Mouse (Mus musculus) kidney, postnatal 10 days (tissue): ENCODE measurements at regions not wholly inside any gene's neighbourhood (a gene's known extent, or its start where the extent isn't known, plus 50 kb on each side); places are given as distances from the start of the nearest gene placed in this dataset.

Source experiments
- DNase-seq: peaks from one replicate; pipeline ENCODE4 v3.0.0; 2021; ENCODE audit warnings: mixed read lengths

- no peak for DNase-seq
Observed at GRCm38 (mm10) chr1:184534511-184534910, 197.9 kb downstream of the Hlx start.

DNA sequence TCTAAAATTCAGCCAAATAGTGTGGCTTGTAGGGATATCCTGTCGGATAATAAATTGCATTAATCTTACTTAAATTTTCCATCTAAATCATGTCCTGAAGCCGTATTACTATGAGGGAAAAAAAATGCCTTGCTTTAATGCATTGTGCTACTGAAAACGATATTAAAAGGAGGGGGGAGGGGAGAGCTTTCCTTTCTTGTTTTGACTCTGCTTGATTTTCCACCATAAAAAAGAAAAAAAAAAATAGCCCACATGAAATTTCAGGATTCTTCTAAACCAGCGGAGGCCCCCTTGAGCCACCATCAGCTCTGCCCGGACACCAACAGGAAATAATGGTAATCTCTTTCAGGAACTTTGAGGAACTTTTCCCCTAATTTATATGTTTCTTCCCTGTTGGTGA is 198.5 kb downstream of the Hlx start:
- peak; percentile 7 for DNase-seq

DNA sequence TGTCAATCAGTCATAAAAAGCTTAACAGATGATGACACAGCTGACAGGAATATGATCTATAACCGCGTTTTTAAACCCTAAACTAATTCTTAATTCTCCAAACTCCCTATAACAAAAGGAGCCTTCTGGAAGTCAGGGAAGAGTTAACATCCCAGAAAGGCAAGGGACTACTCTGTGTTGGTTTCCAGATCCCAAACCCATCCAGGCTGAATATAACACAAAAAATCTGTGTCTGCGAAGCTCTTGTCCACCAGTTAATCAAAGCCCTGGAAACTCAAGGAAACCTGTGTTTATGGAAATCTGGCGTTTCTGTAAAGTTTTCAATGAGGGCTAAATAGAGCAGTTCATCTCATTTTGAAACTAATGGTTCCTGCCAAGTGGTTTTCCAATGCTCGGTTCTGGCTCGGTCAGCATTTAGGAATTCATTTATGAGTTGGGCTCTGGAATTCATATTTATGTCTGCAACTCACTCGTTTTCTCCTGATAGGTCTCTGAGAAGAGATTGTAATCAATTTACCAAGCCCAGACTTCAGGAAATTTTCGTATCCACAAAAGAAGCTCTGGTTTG is 199.8 kb downstream of the Hlx start:
- no peak for DNase-seq

- no peak for DNase-seq
Observed at GRCm38 (mm10) chr1:184530606-184531320, 201.7 kb downstream of the Hlx start.

DNA sequence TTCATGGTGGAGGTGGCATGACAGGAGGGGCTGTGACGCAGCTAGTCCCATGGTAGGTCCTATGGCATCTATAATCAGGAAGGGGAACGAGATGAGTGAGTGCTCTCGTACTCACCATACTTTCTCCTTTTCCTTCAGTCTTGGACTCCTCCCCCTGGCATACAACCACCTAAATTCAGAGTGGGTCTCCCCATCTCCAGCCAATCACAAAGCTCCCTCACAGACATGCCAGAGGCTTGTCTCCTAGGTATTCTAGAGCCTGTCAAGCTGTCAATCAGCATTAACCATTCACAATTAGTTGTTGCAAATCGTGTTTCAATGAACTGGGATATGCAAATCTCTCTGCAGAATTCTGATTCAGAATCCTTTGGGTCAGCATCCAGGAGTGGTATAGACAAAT is 206.7 kb downstream of the Hlx start:
- no peak for DNase-seq

GRCm38 (mm10) chr1:184519551-184519950 is 212.9 kb downstream of the Hlx start:
- DNase-seq = peak; percentile 15

GRCm38 (mm10) chr1:184504663-184505062 is 227.8 kb downstream of the Hlx start:
- DNase-seq = no peak

DNA sequence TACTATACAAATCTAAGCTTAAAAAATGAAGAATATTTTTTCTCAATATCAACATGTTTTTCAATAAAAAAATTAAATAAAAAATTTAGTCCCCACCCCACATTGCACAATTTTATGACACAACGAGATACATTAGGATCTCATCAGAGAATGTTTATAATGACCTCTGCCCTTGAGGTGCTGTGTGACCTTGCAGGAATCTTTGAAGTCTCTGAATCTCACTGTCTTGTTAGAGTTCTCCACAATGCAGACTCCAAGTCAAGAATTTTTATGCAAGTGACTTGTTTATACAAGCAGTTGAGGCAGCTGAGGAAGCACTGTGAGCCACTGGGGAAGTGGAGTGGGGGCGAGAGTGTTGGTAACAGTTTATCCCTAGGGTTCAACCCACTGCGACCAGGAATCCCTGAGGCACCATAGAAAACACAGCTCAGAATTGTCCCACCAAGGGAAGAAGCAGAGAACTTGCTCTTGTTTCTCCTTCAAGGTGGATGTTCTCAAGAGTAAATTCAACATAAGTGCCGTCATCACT is 228.5 kb downstream of the Hlx start:
- DNase-seq = no peak

DNA sequence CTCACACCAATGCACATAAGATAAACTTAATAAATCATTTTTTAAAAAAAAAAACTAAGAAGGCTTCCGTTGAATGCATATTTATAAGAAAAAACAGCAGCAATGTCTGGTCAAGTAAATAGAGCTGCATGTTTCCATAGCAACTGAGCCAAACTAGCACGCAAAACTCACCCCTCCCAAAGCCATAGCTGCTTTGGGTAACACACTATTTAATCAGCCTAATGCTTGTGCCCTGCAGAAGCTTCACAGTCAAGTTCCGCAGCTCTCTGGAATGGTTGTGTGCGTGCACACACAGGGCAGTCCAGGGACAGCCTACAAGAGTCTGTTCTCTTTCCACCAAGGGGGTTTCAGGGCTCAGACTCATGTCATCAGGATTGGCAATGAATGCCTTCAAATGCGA is 231.7 kb downstream of the Hlx start:
- DNase-seq = no peak

DNA sequence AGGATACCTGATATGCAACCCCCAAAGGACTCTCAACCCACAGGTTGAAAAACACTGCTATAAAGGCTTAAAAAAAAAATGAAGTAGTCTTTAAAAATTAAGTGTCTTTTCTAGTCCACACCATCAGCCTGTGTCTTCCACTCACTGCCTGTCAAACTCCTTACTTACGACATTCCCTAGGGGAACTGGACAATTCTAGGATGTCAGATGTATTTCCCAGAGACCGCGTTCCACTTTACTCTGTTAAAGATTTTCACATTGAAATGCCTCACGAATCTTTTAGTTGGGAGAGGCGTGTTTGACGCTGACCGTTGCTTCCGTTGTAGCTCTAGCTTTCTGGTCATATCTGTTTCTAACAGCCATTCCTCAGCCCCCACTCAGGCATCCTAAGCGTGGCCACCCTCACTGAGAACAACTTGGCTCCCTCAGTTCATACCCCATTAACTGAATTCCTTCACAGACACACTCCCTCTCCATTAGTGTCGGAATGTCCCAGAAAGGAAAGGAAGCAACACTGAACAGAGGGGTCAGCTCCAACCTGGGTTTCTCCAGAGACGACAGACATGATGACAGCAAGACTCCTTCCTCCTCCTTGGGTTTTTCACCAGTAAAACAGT is 233.4 kb downstream of the Hlx start:
- DNase-seq = no peak

- no peak for DNase-seq
Observed at GRCm38 (mm10) chr1:184497007-184497406, 235.4 kb downstream of the Hlx start.

- no peak for DNase-seq
Observed at GRCm38 (mm10) chr1:184493811-184494210, 238.6 kb downstream of the Hlx start.

DNA sequence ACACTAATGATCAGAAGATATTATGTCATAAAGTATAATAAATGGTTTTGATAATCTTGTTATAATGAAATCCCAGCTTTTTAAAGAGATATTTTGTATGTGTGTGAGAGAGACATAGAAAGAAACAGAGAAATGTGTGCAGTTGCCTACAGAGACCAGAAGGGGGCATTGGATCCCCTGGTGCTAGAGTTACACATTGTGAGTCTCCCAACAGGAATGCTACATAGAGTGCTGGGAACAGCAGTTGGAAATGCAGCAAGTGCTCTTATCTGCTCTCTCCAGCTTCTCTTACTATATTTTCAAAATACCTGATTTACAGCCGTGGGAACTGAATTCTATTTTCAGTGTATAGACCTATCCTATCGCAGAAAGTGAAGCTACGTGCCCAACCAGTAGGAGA is 240.3 kb downstream of the Hlx start:
- no peak for DNase-seq

DNA sequence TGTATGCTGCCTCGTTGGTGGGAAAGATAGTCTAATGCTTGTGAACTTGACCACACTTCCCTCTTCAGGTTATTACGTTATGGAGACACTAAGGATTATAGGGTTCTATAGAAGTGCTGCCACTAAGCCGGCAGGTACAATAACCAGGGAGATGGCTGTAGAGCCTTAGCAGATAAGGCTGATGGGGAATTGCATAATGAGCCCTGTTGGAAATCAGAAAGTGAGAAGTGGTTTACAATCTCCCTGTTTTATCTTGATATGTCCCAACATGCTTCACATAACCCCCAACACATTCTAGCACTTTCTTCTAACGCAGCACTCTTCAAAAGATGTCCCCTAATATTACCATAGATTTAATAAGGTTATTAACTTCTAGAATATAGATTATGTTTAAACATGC is 241.2 kb downstream of the Hlx start:
- no peak for DNase-seq

- DNase-seq = no peak
Observed at GRCm38 (mm10) chr1:184487409-184487808, 245.0 kb downstream of the Hlx start.

DNA sequence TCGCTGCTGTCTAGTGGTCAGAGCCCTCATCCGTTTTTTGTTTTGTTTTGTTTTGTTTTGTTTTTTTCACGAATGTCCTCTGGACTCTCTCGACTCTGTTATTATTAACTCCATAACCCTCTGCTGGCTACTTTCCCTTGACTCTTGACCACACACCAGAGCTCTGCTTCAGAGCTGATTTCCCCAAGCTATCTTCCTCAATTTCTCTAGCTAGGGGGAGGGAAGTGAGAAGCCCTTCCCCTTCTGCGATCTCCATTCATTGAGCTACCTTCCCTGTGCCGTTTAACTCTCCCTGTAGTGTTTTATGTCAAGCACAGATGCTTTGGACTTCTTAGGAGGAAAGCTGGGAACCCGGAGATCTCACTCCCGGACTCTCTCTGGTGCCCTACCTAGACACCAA is 247.6 kb downstream of the Hlx start:
- DNase-seq = no peak

GRCm38 (mm10) chr1:184483371-184483770 is 249.0 kb downstream of the Hlx start:
- DNase-seq = no peak

- no peak for DNase-seq
Observed at GRCm38 (mm10) chr1:184482026-184482425, 250.4 kb downstream of the Hlx start.

DNA sequence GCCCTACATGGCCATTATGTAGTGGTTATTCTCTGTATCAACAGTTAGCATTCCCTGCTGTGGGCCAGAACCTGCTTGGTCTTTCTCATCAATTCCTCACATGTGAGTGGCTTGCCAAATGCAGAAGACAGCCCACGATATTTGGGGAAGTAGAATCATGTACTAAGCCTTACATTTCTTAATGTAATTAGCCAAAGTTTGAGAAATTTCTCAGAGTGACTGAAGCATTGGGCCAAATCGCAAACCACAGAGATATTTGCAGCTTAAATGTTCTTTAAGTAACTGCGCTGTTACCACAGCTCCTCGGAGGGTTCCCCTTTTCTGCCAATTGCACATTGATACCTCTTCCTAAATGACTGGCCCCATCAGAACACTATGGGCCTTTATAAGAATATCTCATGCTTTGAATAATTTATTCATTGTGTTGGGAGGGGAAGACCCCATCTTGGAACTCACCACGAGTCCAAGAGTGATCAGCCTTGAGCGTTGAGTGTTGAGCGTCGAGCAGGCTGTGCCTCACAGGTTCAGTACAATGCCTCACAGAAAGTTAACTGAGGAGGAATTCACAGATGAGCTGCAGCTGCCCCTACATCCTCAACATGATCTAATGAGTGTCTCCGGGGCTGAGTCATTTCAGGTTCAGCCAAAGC is 251.7 kb downstream of the Hlx start:
- no peak for DNase-seq

DNA sequence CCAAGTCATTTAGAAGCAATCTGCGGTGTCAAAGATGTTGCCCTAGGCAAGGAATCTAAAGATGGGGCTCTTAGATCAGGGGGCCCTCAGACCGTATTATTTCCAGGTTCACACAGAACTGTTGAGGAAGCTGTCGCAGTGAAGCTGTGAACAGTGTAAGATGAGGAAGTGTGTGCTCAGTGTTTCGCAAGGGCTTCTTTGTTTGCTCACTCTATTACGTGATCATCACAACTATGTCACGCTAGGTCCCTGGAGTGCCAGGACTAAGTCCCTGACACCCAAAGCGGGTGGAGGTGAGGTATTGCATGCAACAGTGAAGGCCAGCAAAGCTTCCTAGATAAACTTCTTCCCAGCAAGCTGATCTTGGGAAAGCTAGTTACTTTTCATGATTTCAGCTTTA is 254.4 kb downstream of the Hlx start:
- DNase-seq = no peak

DNA sequence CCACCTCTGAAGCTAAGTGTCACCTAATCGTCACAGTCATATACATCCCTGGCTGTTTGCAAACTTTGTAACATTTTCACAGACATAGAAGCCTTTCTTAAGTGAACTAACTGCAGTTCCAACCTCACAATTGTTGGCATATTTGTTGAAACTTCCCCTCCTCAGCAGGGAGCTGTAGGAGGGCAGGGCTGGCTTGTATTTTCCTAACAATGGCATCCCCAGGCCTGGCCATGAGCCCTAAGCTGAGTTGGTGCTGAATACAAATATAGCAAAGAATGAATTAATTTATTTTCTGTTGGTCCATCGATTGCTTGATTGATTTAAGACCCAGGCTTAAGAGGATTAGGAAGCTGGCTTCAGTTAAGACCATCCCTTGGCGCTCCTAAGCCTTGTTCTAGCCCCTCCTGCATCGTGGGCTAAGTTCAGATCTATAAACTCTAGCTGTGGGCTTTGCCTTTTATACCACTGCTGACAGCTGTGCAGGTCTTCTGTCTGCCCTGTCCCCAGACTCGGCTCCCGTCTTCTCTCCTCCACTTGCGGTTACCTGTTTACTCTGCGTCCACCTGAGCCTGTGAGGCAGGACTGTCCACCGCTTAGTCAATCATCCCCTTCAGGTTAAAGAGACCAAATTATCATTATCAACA is 269.8 kb downstream of the Hlx start:
- no peak for DNase-seq

DNA sequence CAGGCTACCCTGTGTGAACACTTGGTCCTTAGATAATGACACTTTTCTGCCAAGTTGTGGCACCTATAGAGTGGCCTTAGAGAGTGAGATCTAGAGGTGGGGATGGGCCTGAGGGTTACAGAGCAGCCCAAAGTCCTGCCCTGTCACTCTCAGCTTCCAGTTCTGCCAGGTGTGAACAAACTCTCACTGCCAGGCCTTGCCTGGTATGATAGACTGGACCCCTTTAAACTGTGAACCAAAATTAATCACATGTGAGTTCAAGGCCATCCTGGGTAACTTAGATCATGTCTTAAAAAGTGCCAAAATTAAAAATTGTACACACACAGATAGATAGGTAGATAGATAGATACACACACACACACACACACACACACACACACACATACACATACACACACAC is 271.0 kb downstream of the Hlx start:
- no peak for DNase-seq

DNA sequence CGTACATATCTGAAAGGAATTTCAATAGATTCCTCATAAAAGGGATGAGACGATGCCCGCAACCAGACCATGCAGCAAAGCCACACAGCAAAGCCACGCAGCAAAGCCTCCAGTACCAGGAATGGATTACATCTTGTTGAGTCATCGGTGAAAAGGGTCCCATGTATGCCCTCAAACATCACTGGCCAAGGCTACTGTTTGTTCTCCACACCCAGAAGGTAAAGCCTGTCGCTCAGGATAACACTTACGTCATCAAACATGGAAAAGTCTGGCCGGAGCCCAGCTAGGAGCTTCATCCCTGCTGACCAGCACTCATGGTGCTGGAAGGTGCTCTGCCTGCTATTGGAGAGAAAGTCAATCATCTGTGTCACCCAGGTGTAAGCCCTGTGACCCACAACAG is 275.7 kb downstream of the Hlx start:
- DNase-seq = no peak
